Mouse (Mus musculus): ENCODE data around the gene Pomc. TPM values are rescaled to one million over a fixed set of nuclear protein-coding genes. Genes with fewer than 3 reads are reported as not detected.

Pomc gene
- 2.4 and 2.5 TPM in 2 replicates for polyA plus RNA-seq (2015; fragmentation: Nextera tagmentation; extraction: Ambion mirVana)

DNA sequence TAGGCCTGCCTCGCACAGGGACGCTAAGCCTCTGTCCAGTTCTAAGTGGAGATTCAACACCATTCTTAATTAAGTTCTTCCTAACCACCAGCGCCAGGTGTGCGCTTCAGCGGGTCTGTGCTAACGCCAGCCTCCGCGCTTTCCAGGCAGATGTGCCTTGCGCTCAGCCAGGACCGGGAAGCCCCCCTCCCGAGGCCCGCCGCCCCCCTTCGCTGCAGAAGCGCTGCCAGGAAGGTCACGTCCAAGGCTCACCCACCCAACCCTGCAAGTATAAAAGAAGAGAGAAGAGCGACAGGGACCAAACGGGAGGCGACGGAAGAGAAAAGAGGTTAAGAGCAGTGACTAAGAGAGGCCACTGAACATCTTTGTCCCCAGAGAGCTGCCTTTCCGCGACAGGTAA lies at the start of gene Pomc:
Gene Pomc (plus strand): TSS at position 301 of the 400 bp plus-strand sequence.
- Histone ChIP-seq H3K4me1 (ENCODE audit: control insufficient read depth, insufficient read depth, low read length) (no peaks in the 10 kb centered on the region; the same call in 1 of the 2 replicates), H3K4me3 (ENCODE audit: low read length) (no peak within 1 kb of the TSS), H3K9me3 (ENCODE audit: control insufficient read depth, low read length) (no peaks in the 10 kb centered on the region), H3K9ac (ENCODE audit: low read depth, low read length) (no peak within 1 kb of the TSS), H3K27ac (ENCODE audit: low read length) (no peak within 1 kb of the TSS), H3K36me3 (ENCODE audit: control insufficient read depth, insufficient read depth, low read length) (no peaks in the 10 kb centered on the region), H3K4me2 (ENCODE audit: low read depth, low read length) (no peak within 1 kb of the TSS), H3K27me3 (replicated peaks; ENCODE audit: control insufficient read depth, insufficient read depth, low read length) (peaks cover 14% of the 10 kb centered on the region)
- ATAC-seq, result no peak
- 19% methylated on average over 22 of the region's 22 CpGs for WGBS

DNA sequence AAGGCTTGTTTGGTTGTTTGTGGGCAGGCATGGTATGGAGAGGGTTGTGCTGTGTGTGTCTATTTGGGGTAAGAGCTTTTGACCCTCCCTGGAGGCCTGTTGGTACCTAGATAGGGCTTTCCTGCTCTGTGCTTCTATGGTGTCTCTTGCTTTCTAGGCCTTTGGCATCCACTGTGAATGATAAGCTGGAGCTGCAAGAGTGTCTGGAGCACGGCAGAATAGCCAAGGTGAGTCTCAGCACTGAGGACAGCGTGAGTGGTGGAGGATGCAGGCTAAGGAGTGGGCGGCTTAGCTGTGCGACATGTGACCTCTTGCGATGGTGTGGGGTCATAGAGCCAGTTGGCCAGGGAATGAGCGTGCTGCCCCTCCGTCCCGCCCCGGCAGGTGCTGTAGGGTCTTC lies 49.3 kb upstream of the Pomc start:
- Histone ChIP-seq H3K27me3 (replicated peaks; ENCODE audit: control insufficient read depth, insufficient read depth, low read length) (no peaks in the 10 kb centered on the region), H3K9me3 (ENCODE audit: control insufficient read depth, low read length) (no peaks in the 10 kb centered on the region), H3K9ac (ENCODE audit: low read depth, low read length) (no peak overlapping the region), H3K4me3 (ENCODE audit: low read length) (no peak overlapping the region), H3K4me1 (ENCODE audit: control insufficient read depth, insufficient read depth, low read length) (no peaks in the 10 kb centered on the region), H3K4me2 (ENCODE audit: low read depth, low read length) (no peak overlapping the region), H3K36me3 (ENCODE audit: control insufficient read depth, insufficient read depth, low read length) (peaks cover 37% of the 10 kb centered on the region), H3K27ac (ENCODE audit: low read length) (no peak overlapping the region)
- no peak for ATAC-seq
- WGBS, result 92% methylated on average over 9 of the region's 9 CpGs

DNA sequence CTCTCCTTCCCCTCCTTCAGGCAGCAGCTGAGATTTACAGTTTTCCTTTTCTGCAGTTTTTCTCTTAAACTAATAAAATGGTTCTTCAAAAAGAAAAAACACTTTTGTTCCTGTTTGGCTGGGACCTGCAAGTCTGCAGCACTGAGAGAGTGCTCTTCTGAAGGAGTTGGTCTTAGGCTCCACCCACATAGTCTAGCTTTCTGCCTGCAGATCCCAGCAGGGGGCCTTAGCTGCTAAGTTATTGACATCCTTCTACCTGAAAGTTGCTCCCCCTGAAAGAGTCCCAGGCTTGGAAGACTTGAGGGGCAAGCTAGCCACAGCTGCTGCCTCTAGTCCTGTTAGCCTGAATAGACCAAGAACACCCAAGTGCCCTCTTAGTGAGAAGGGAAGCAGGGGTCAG lies 48.4 kb upstream of the Pomc start:
- no peak overlapping the region for H3K4me3 ChIP-seq (ENCODE audit: low read length)
- H3K4me2 ChIP-seq (ENCODE audit: low read depth, low read length), result no peak overlapping the region
- peaks cover 35% of the 10 kb centered on the region for H3K36me3 ChIP-seq (ENCODE audit: control insufficient read depth, insufficient read depth, low read length)
- H3K4me1 ChIP-seq (ENCODE audit: control insufficient read depth, insufficient read depth, low read length), result no peaks in the 10 kb centered on the region
- ATAC-seq, result no peak
- H3K27me3 ChIP-seq (replicated peaks; ENCODE audit: control insufficient read depth, insufficient read depth, low read length), result no peaks in the 10 kb centered on the region
- H3K9me3 ChIP-seq (ENCODE audit: control insufficient read depth, low read length), result no peaks in the 10 kb centered on the region
- H3K9ac ChIP-seq (ENCODE audit: low read depth, low read length), result no peak overlapping the region
- 0 out of 2 replicates have a peak overlapping the region, but pooled peaks have one; percentile 9 for H3K27ac ChIP-seq (ENCODE audit: low read length)

DNA sequence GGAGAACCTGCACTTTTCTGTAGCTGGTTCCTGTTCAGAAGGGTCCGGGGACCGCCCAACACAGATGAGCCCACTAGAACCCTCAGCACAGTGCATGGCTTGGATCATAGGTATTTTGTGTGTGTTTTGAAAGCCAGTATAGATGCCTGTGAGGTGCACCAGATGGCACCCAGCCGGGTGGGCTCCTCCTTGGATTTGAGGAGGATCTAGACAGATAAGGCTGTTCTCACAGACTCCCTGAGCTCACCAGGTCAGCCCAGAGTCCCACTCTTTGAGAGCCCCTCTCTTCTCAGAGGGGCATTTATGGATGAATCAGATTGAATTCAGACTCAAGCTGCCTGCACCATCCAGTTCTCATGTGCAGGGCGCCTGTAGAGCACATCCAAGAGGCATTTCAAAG lies 47.7 kb upstream of the Pomc start:
- H3K4me1 ChIP-seq (ENCODE audit: control insufficient read depth, insufficient read depth, low read length), result no peaks in the 10 kb centered on the region
- no peak overlapping the region for H3K27ac ChIP-seq (ENCODE audit: low read length)
- no peaks in the 10 kb centered on the region for H3K27me3 ChIP-seq (replicated peaks; ENCODE audit: control insufficient read depth, insufficient read depth, low read length)
- ATAC-seq, result no peak
- no peaks in the 10 kb centered on the region for H3K9me3 ChIP-seq (ENCODE audit: control insufficient read depth, low read length)
- no peak overlapping the region for H3K4me3 ChIP-seq (ENCODE audit: low read length)
- no peak overlapping the region for H3K9ac ChIP-seq (ENCODE audit: low read depth, low read length)
- WGBS, result 78% methylated on average over 4 of the region's 4 CpGs
- no peak overlapping the region for H3K4me2 ChIP-seq (ENCODE audit: low read depth, low read length)
- H3K36me3 ChIP-seq (ENCODE audit: control insufficient read depth, insufficient read depth, low read length), result peaks cover 29% of the 10 kb centered on the region

DNA sequence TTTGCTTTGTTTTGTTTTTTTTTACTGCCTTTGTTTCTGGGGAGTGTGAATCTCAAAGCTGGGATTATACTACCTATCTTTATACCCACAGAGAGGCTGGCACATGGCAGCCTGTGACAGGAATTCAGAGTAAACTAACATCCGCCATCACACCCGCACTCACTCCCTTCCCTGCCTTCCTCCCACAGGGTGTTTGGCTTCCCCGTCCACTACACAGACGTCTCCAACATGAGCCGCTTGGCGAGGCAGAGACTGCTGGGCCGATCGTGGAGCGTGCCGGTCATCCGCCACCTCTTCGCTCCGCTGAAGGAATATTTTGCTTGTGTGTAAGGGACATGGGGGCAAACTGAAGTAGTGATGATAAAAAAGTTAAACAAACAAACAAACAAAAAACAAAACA lies 47.3 kb upstream of the Pomc start:
- no peak overlapping the region for H3K9ac ChIP-seq (ENCODE audit: low read depth, low read length)
- H3K27me3 ChIP-seq (replicated peaks; ENCODE audit: control insufficient read depth, insufficient read depth, low read length), result no peaks in the 10 kb centered on the region
- H3K27ac ChIP-seq (ENCODE audit: low read length), result no peak overlapping the region
- no peaks in the 10 kb centered on the region for H3K4me1 ChIP-seq (ENCODE audit: control insufficient read depth, insufficient read depth, low read length)
- peaks cover 25% of the 10 kb centered on the region; the same call in 1 of the 2 replicates for H3K36me3 ChIP-seq (ENCODE audit: control insufficient read depth, insufficient read depth, low read length)
- WGBS, result 74% methylated on average over 13 of the region's 13 CpGs
- H3K4me2 ChIP-seq (ENCODE audit: low read depth, low read length), result no peak overlapping the region
- ATAC-seq, result no peak
- no peak overlapping the region for H3K4me3 ChIP-seq (ENCODE audit: low read length)
- H3K9me3 ChIP-seq (ENCODE audit: control insufficient read depth, low read length), result no peaks in the 10 kb centered on the region

DNA sequence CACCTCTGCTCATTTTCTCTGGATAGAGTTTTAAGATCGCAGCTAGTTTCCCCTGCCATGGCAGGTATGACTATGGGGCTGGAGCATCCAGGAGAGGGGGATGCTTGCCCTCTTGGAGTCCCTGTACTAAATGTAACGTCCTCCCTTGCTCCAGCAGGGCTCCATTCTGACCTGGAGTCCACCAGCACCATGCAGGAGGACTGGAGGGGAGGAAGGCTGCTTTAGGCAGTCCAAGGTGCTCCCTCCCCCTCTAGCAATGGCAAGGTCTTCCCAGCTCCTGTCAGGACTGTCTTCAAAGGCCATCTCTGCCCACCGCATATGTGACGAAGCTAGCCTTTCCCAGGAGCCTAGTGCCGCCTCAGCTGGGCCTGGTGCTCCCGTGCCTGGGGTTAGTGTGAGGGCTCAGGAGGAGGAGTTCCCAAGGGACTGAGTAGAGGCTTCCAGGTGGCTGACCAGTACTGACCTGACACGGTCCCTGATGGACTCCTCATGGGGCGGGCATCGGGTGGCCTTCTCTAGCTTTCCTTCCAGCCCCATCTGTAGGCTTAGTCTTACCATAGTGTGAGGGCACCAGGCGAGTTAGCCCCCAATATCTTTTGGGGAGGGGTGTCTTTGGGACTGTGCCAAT lies 44.2 kb upstream of the Pomc start:
- H3K4me2 ChIP-seq (ENCODE audit: low read depth, low read length), result no peak overlapping the region
- 67% methylated on average over 10 of the region's 10 CpGs for WGBS
- no peaks in the 10 kb centered on the region for H3K4me1 ChIP-seq (ENCODE audit: control insufficient read depth, insufficient read depth, low read length)
- 0 out of 2 replicates have a peak, but pooled peaks have one; percentile 25 for ATAC-seq
- no peak overlapping the region for H3K27ac ChIP-seq (ENCODE audit: low read length)
- H3K9me3 ChIP-seq (ENCODE audit: control insufficient read depth, low read length), result no peaks in the 10 kb centered on the region
- H3K4me3 ChIP-seq (ENCODE audit: low read length), result no peak overlapping the region
- no peak overlapping the region for H3K9ac ChIP-seq (ENCODE audit: low read depth, low read length)
- H3K27me3 ChIP-seq (replicated peaks; ENCODE audit: control insufficient read depth, insufficient read depth, low read length), result no peaks in the 10 kb centered on the region
- peaks cover 13% of the 10 kb centered on the region for H3K36me3 ChIP-seq (ENCODE audit: control insufficient read depth, insufficient read depth, low read length)

DNA sequence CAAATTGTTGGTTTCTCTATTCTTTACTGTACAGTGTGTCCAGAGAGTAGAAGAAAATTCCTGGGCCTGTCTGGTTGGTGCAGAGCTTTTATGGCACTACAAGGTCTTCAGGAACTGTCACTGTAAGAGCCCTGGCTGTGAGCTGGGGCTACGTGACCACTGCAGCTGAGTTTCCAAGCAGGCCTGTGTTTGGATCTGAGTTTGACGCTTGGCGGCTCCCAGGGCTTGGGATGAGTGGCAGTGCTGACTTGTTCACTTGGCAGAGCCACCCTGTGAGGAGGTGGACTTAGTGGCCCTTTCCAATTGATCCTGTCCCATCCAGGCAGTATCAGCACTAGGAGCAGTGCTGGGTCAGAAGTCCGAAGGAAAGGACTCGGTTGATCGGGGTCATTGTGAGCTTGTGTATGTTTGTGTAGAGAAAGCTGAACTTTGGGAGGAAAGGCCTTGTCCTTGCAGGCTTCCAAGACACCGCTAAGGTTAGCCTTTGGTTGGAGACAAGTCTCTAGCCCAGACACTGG lies 42.9 kb upstream of the Pomc start:
- ATAC-seq, result no peak
- Histone ChIP-seq H3K27me3 (replicated peaks; ENCODE audit: control insufficient read depth, insufficient read depth, low read length) (no peaks in the 10 kb centered on the region), H3K4me2 (ENCODE audit: low read depth, low read length) (no peak overlapping the region), H3K9me3 (ENCODE audit: control insufficient read depth, low read length) (no peaks in the 10 kb centered on the region), H3K36me3 (ENCODE audit: control insufficient read depth, insufficient read depth, low read length) (peaks cover 10% of the 10 kb centered on the region), H3K9ac (ENCODE audit: low read depth, low read length) (no peak overlapping the region), H3K4me1 (ENCODE audit: control insufficient read depth, insufficient read depth, low read length) (no peaks in the 10 kb centered on the region), H3K4me3 (ENCODE audit: low read length) (no peak overlapping the region), H3K27ac (ENCODE audit: low read length) (0 out of 2 replicates have a peak overlapping the region, but pooled peaks have one; percentile 11)
- WGBS, result 92% methylated on average over 7 of the region's 7 CpGs

DNA sequence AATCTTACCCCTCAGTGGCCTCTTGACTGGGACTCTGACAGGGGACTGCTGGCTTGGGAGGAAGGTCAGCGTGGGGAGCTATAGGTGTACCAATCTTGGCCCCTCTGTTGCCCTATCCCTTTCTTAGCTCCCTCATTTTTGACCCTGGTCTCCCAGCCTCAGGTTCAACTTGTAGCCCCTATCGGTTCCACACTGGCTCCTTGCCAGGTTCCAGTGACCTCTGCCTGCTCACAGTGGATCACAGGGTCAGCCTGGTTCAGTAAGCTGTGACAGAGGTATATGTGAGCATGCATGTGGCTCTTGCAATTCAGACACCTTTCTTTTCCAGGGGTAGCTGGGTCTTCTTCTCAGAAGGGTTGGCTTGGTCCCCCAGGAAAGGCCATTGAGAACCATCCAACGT lies 38.9 kb upstream of the Pomc start:
- Histone ChIP-seq H3K4me3 (ENCODE audit: low read length) (no peak overlapping the region), H3K9me3 (ENCODE audit: control insufficient read depth, low read length) (no peaks in the 10 kb centered on the region), H3K4me1 (ENCODE audit: control insufficient read depth, insufficient read depth, low read length) (peaks cover 15% of the 10 kb centered on the region), H3K27me3 (replicated peaks; ENCODE audit: control insufficient read depth, insufficient read depth, low read length) (no peaks in the 10 kb centered on the region), H3K4me2 (ENCODE audit: low read depth, low read length) (no peak overlapping the region), H3K27ac (ENCODE audit: low read length) (no peak overlapping the region), H3K36me3 (ENCODE audit: control insufficient read depth, insufficient read depth, low read length) (peaks cover 3% of the 10 kb centered on the region; the same call in 1 of the 2 replicates), H3K9ac (ENCODE audit: low read depth, low read length) (no peak overlapping the region)
- 71% methylated on average over 3 of the region's 3 CpGs for WGBS
- ATAC-seq, result no peak

DNA sequence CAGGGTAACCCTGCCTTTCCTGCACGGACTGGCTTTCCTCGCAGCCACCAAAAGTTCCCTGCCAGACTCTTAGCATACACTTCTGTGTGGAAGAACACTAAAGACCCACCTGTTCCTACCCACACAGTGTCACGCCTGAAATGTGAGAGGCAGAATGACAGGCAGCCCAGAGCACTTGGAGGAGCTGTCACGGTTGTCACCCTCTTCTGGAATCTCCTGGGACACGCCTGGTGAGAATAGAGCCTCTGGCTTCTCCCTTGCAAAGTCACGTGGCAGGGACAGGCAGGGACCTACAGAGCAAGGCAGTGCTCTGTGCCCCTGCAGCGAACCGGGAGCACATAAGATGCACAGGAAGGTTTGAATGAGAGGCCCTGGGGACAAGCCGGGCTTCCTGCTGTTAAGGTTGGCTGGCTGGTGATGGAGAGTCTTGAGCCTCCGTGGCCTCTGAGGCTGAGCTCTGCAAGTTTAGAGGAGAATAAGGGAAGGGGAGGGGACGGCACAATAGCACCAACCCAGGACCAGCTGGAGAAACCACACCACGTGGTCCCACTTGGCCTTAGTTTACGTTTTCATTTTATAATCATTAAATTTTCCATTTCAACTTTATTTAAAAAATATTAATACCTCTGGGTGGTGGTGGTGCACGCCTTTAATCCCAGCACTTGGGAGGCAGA lies 36.9 kb upstream of the Pomc start:
- Histone ChIP-seq H3K9ac (ENCODE audit: low read depth, low read length) (no peak overlapping the region), H3K4me1 (ENCODE audit: control insufficient read depth, insufficient read depth, low read length) (peaks cover 15% of the 10 kb centered on the region), H3K4me2 (ENCODE audit: low read depth, low read length) (no peak overlapping the region), H3K27me3 (replicated peaks; ENCODE audit: control insufficient read depth, insufficient read depth, low read length) (no peaks in the 10 kb centered on the region), H3K4me3 (ENCODE audit: low read length) (no peak overlapping the region), H3K36me3 (ENCODE audit: control insufficient read depth, insufficient read depth, low read length) (peaks cover 3% of the 10 kb centered on the region; the same call in 1 of the 2 replicates), H3K9me3 (ENCODE audit: control insufficient read depth, low read length) (no peaks in the 10 kb centered on the region), H3K27ac (ENCODE audit: low read length) (no peak overlapping the region)
- WGBS, result 24% methylated on average over 14 of the region's 14 CpGs
- ATAC-seq, result peak; percentile 18
